Mouse (Mus musculus) layer of hippocampus, adult 11-12 months (tissue): ENCODE measurements around the gene Col24a1.

Source experiments
- DNase-seq: peaks from one replicate; pipeline ENCODE4 v3.0.0; 2022; ENCODE audit warnings: low spot score

Gene Col24a1

DNA sequence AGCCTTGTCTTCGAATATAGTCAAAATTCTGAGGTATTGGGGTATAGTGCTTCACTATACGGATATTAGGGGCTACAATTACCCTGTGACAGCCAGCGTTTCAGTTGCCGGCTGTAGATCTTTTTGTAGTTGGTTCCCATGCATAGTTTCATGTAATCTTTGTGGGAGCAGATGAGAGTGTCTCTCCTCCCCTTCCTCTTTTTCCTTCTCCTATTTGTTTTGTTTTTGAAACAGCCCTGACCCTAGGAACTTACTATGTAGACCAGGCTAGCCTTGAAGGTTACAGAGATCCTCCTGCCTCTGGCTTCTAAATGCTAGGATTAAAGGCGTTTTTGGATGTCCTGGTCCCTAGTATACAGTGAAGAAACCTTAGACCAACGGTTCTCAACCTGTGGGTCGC, 283.1 kb downstream of the Col24a1 start:
- no peak for DNase-seq

DNA sequence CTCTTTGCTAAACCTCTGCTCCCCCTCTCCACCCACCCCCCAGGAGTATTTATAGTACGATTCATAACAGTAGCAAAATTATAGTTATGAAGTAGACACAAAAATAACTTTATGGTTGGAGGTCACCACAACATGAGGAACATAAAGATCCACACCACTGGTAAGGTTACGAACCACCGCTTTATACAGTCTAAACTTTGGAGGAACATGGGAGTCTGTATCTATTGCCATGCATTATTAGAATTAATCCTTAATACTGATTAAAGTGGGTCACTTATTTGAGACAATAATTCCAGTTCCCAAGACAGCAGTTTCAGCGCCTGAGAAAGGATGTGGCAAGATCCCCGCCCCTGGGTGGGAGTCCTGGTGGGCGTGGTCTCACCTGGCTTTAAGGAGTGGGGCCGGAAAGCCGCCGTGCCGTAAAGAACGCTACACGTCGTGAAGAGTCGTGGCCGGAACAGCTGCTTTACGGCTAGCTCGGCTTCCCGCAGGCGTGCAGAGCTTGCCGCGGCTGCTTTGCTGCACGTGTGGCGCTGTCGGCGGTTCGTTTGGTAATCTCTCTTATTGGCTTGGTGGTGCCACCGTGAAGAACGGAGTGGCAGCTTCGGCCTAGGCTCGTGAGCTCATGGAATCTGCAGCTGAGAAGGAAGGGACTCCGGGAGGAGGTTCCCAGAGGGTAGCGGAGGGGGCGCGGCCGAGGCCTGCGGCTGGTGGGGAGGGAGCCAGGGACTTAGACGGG, 283.6 kb downstream of the Col24a1 start, which contains the start of gene Znhit6:
Gene Znhit6, plus strand, starts transcription at position 463 of the 739 bp plus-strand sequence.
- peak; percentile 95 for DNase-seq

DNA sequence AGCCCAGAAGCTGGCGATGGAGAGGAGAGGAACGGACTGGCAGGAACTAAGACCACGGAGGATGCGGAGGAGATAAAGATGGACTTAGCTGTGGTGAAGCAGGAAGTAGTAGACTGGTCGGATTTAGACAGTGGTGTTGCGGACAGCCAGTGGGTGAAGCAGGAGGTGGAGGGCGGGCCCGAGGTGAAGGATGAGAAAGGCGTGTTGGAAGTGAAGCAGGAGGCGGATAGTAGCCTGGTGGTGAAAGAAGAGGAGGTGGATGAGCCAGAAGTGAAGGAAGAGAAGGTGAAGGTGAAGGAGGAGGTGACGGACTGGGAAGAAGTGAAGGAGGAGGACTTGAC, 284.2 kb downstream of the Col24a1 start:
- DNase-seq, result no peak

DNA sequence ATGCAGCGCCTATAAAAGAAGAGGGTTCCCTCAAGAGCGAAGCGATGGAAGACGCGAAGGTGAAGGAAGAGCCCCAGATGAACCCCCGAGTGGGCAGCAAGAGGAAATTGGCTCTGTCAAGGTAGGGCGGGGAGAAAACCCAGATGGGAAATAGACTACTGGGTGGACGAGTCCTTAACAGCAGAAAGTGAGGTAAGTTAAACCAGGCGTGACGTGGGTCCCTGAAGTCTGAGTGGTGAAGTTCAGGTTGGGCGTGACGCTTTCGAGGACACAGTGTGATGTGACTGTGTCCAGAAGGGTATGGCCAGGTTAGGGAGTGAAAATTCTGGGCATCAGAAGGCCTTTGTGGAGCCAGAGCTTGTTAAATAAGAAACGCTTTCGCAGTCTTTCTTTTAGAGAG, 284.6 kb downstream of the Col24a1 start:
- no peak for DNase-seq

DNA sequence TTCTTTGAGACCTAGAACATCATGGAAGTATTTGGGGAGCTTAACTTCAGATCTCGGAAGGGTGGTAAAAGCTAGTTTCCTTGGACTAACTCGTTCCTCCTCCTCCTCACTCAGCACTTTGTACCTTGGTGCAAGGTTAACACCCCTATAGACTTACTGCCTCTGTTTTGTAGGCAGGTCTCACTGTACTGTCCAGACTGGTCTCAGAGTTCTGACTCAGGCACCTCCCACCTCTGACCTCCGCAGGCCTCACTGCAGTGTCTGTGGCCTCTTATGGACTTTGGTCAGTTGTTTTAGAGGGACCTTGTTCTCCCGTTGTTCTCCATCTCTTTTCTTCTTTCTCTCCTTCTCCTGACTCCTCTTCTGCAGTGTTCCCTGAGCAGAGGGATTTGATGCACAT, 290.8 kb downstream of the Col24a1 start:
- no peak for DNase-seq

DNA sequence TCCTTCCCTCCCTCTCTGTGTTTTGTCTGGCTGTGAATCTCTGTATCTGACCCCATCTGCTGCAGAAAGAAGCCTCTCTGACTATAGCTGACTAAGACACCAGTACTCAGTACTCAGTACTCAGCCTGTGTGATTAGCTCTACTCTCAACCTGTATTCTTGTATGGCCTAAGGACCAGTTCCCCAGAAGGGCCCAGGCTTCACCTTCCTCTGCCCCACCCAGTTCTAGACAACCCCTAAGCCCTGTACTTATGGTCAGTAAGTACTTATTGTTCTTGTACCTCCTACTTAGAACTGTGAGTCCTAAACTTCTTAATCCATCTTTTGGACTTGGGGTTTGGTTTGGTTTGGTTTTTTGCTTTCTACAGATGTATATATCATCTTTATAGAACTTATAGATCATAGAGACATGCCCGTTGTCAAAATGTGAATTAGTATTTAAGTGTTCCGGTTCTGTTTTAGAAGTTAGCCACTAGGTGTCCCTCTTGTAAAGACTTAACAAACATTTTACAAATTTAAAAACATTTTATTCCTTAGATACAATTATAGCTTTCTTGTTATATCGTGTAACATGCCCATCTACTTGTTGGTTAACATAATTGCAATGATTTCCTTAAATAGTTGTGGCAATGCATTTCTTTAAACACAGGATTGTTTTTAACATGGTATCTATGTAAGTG, 291.4 kb downstream of the Col24a1 start:
- no peak for DNase-seq

DNA sequence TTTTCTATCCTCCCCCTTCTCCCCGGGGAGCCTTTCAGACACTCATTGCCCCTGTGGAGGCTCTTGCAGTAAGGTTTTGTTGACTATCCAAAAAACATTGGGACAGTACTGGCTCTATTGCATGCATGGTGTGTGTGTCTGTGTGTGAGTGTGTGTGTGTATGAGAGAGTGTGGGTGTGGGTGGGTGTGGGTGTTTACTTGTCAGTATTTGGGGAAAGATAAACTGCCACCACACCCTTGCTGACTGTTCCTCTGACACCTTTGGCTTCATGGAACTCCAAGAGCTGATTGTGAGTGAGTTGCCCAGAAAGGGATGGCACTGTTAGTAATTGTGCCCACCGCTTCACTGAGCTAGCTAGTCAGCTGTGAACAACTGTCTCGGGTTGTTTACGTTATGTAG, 298.3 kb downstream of the Col24a1 start:
- no peak for DNase-seq

DNA sequence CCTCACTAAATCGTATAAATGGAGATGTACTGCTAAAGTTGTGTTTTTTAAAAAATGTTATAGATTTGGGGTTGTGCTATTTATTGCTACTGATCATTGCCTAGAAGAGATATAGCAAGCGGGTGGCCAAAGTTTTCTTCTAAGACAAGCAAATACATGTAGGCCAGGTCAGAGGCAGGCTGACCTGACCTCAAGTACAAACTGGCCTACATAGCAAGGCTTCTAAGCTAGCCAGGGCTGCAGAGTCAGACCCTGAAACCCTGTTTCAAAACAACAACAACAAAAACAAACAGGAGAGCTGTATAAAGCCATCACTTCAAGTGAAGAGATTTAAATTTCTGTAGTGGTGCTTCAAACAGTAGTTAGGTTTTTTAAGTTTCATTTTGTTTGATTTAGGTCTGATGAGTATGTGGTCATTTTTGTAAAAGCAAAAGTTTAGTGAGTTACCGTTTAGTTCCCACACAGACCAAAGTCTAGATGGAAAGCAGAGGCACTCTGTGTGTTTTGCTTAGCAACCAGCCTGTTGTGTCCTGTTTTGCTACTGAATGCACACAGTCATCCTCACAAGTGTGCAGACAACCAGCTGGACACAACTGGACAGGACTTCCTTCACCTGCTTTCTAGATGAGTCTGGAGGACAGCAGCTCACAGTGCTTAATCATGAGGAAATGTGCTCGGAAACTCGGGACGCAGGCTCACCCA, 299.7 kb downstream of the Col24a1 start:
- DNase-seq, result no peak

DNA sequence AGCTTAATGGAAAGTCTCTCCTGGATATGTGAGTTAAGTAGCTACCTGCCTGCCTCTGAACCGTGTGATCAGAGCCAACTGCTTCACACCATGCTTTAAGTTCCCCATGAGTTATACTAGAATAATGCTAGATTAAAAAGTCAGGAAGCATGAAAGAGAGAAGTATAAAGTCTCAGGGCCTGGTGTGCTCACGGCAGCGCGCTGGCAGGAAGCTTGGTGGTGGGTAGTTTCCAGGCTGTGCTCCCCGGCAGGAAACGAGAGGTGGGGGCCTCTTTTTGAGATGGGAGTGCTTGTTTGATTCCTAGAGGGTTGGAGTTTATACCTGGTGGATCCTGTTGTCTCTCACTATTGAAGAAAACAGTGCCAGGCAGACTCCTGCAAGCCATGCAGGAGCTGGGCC, 303.1 kb downstream of the Col24a1 start:
- no peak for DNase-seq

DNA sequence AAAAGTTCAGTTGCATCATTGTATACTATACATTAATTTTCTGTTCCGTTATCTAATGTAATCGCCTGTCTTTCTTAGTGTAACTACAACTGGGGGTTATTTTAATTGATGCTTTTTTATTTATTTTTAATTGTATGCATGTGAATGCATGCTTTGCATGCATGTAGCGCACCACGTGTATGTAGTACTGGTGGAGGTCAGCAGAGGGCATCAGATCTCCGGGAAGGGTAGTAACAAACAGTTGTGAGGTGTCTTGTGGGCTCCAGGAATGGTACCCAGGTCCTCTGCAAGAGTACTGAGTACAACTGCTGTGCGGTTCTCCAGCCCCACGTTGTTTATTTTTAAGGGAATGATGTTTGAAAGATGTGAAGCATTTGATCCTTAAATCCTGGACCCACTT, 306.8 kb downstream of the Col24a1 start:
- DNase-seq, result no peak

DNA sequence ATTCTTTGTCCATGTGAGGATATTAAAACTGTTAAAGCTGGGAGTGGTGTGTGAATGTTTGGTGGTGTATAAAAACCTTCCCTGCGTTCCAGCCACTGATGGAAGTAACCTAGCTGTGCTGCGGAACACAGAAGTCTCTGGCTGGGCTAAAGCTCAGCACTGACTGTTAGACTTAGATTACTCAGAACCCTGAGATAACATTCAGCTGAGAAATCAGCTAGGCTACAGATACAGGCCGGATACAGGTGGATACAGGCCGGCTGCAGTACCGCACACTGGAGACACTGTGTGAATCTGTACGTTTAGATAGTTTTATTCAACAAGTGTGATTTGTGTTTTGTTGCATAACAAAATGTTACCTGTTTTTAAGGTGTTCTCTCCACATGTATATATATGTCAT, 308.5 kb downstream of the Col24a1 start:
- no peak for DNase-seq

DNA sequence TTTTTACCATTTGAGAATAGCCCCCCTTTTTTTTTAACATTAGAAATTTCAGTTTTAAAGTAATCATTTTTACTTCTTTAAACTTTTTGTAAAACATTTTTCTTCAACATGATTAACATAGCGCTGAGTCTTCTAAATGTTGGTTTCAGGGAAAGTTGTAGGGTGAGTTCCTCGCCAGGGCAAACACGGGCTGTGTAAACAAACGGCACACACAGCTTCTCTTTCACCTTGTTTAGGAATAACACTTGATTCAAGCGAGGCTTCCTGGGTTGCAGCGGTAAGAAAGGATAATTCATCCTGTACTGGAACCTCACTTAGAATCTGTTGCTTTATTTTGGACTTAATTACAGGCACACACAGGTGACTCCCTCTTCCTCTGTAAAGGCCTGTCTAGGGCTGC, 309.1 kb downstream of the Col24a1 start:
- DNase-seq, result no peak
